19 mouse cellular contexts compared by ENCODE assay signal in the genomic region with DNA sequence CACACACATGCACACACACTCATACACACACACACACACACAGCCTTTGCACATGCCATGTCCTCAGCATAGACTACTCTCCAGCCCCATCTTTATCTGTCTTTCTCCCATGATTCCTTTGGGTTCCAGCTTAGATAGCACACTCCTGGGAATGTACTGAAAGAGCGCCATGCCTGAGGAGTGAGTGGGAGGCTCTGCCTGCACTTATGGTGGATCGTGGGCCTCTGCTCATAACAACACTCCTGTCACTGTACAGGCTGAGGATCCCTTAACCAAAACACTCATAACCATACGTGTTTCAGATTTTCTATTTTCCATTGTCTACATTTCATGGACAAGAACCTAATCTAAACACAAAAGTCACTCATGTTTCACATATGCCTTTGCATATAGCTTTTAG.
"Had no signal": no experiment of that assay in that cellular context is flagged by ENCODE, and none has a peak within 500 bp of the region (broad histone marks: within the 10 kb centered on the region; RNA-seq: fewer than 3 reads in every experiment).

No protein-coding gene starts in this region.

- ATAC-seq: midbrain, embryonic 13.5 days; midbrain, embryonic 16.5 days had no signal

- DNase-seq: lung, adult 18-20 months; lung, embryonic 14.5 days; lung, postnatal 10 days; lung, postnatal 4 days; retina, postnatal 1 day; right cerebral cortex, adult 18-20 months; right cerebral cortex, postnatal 25 days; right cerebral cortex, postnatal 4 days; spleen, adult 18-20 months; thymus, adult 18-20 months; thymus, postnatal 14 days; thymus, postnatal 36 days had no signal

- H3K27ac ChIP-seq: liver, embryonic 14.5 days; midbrain, embryonic 10.5 days; midbrain, embryonic 13.5 days; neural tube, embryonic 13.5 days; neural tube, embryonic 15.5 days had no signal

- H3K9me3 ChIP-seq: midbrain, embryonic 10.5 days; midbrain, embryonic 13.5 days; neural tube, embryonic 13.5 days; neural tube, embryonic 15.5 days had no signal

- H3K4me3 ChIP-seq: midbrain, embryonic 10.5 days; midbrain, embryonic 13.5 days; myocyte; neural tube, embryonic 13.5 days; neural tube, embryonic 15.5 days had no signal

- H3K27me3 ChIP-seq: midbrain, embryonic 13.5 days; neural tube, embryonic 13.5 days had no signal

- H3K36me3 ChIP-seq: midbrain, embryonic 10.5 days; midbrain, embryonic 13.5 days; neural tube, embryonic 13.5 days; neural tube, embryonic 15.5 days had no signal
